Mouse (Mus musculus): Measurements from ENCODE around the gene Pdk2.

- TF ChIP-seq CTCF (IDR thresholded peaks at IDR 0.05; ENCODE audit: control insufficient read depth, insufficient read depth, insufficient replicate concordance, low read depth, low read length) (no peak), POLR2A (IDR thresholded peaks at IDR 0.05; ENCODE audit: control insufficient read depth, low read depth, low read length) (no peak)
These were observed 50.9 kb downstream of the Pdk2 start for GRCm38 (mm10) chr11:94990102-94990748.

Data from testis, adult 2 months (tissue).